Mouse (Mus musculus) R1 (cell line): Measurements from ENCODE around the gene Natd1.
"Not testable (repeated sequence)": the region's sequence is repeated elsewhere in the genome, so short reads cannot be mapped to it uniquely, and the experiment has no call there.

Experiments used
- DNase-seq: peaks from one replicate; pipeline ENCODE4 v3.0.0-alpha.2; 2018; ENCODE audit warnings: low read depth, low spot score

The Natd1 gene

DNA sequence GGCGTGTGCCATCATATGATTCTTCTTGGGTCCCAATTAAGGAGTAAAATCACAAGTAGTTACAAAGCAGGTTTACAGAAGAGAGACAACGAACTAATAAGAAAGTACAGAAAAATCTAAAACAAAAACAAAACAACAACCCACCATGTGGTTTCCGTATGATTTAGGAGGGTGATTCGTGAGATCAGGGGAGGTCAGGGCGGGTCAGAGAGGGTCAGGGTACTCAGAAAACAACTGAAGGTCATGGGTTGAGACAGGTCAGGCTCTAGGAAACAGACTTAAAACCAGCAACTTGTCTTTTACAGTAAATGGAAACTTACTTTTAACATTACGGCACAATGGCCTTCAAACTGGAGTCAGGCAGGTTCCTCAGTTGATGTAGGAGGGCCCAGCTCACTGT, 24.3 kb downstream of the Natd1 start:
- no peak for DNase-seq

DNA sequence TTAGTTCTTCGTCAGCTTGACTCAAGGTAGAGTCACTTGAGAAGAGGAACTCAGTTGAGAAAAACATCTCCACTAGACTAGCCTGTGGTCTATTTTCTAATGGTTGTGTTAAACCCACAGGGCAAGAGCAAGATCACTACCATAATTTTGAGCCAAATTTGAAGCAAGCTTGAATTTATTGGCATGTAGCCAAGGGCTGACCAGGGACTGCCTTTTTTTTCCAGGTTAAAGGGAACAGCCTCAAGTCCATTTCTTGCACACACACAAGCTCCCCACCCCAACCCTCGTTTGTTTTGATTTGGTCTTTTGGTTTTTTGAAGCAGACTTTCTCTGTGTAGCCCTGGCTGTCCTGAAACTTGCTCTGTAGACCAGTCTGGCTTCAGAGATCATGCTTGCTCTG, 24.7 kb downstream of the Natd1 start:
- no peak for DNase-seq

DNA sequence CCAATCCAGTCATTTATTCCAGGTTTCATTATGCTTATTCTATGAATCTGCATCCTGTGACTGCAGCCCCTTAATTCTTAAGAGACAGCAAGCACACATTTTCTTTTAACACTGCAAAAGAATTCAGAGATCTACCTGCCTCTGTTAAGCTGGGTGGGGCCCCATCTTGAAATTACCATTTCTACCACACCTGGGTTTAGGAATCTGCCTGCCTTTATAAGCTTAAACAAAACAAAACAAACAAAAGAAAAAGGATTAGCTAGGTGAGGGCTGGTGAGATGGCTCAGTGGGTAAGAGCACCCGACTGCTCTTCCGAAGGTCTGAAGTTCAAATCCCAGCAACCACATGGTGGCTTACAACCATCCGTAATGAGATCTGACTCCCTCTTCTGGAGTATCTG, 27.6 kb downstream of the Natd1 start:
- peak; percentile 94 for DNase-seq

DNA sequence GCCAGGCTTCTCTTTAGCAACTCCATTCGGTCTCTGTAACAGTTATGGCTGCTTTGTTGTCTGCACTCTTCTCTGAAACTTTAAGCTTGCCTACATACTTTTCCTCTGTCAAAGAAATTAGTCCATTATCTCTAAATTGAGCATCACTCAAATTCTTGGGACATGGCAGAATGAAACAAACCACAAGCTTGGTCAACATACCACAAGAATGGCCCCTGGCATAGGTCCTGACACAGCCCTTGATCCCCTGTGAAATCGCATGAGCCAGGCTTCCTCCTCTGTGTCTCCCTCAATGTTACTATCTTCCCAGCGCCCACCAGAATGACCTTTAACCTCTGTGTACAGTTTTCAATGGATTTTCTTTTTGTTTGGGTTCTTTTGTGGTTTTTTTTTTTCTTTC, 32.2 kb downstream of the Natd1 start:
- DNase-seq = no peak

DNA sequence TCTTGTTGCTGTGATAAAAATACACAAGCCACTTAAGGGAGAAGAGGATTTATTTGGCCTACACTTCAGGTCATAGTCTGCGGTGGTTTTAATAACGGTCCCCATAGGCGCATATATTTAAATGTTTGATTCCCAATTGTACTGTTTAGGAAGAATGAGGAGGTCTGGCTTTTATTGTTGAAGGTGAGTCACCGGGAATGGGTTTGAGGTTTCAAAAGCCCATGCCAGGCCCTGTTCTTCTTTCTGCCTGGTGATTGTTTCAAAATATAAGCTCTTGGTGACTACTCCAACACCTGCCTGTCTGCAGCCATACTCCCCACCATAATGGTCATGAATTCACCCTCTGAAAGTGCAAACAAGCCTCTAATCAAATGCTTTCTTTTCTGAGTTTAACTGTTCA, 34.0 kb downstream of the Natd1 start:
- no peak for DNase-seq

DNA sequence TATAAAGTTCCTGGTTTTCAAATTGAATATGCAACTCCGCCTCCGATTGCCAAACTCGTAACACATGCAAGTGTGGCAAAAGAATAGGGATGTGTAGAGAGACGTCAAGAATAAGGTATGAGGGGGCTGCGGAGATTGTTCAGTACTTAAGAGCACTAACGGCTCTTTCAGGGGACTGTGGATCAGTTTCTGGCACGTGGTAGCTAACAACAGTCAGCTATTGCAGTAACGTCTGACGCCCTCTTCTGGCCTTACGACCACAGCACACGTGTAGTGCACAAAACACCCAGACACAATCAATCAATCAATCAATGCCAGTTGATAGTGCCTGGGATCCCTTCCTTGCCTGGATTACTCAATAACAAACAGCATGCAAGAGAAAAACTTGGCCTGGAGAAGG, 35.1 kb downstream of the Natd1 start:
- DNase-seq = peak; percentile 96

DNA sequence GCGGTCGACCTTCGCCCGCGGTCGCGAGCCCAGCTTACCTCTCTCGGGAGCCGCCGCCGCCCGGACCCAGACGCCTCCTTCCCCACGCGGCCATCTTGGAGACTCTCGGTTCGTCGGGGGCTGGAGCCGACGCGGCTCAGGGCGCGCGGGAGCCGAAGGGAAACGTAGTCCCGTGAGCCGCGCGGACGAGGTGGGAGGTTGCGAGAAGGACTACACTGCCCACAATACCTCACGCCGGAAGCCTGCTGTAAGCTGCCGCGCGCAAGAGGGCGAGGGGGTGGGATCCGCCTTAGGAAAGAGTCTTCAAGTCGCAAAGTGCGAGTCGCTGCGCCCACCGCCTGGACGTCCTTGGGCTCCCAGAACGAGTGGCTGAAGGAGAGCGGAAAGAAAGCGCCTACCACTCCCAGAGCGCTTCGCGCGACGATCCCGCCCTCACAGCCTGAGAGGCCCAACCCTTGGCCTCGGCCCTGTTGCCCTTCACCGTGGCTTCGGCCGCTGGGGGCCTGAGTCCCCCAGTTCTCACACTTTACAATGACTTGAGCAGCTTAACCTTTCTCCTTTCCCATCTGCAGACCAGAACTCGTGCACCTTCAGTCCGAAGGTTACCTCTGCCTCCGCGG, 35.8 kb downstream of the Natd1 start, which contains the start of gene Tmem11:
Gene Tmem11 (minus strand): TSS at position 598 of the 620 bp plus-strand sequence.
- DNase-seq = peak; percentile 99

DNA sequence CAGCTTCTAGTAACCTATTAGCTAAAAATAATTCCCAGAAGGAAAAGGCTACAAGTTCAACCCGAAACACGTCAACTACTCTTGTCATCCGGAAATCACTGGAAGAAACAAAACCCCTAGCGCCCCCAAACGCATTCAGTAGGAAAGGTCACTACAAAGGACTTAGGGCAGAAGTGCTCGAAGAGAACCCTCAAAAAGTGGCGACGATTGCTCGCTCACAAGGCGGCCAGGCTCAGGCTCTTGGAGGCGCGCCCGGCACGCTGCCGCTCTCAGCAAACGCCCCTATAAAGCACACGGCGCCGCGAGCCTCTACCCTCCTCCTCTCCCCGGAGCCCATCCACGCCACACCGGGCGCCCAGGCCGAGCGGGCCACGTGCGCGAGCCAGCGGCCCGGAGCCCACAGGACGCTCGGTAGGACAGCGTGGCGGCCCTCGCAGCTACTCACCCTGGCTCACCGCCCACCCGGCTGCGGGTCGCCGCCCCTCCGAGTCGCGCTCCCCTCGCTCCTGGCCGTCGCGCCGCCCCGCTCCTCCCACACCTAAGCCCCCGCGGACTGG, 36.4 kb downstream of the Natd1 start:
- peak; percentile 62 for DNase-seq

DNA sequence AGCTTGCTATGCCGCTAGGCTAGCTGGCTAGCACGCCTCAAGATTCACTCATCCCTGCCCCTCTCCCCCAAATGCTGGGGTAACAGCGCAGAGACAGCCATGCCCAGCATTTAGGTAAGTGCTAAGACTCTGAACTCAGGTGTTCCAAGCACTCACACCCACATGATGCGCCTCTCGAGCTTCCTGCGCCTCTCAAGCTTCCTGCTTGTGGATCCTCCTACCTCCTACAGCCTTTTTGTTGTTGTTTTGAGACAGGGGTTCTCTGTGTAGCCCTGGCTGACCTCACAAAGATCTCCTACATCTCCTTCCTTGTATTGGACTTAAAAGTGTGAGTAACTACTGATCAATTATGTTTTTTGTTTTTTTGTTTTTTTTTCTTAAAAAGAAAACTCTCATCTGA, 41.4 kb downstream of the Natd1 start:
- DNase-seq = no peak

DNA sequence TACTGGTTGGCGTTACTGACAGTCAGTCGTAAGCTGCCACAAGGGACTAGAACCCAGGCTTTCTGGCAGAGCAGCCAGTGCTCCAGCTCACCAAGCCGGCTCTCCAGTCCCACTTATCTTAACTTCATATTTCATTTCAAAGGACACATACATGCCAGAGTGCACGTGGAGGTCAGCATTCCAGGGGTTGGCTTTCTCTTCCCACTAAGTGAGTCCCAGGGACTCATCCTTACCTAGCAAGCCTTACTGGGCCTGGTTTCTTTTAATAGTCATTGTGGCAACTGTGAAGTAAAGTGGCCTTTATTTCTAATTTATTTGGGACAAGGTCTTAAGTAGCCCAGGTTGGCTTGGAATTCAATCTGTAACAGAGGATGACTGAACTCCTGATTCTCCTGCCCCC, 43.1 kb downstream of the Natd1 start:
- no peak for DNase-seq

DNA sequence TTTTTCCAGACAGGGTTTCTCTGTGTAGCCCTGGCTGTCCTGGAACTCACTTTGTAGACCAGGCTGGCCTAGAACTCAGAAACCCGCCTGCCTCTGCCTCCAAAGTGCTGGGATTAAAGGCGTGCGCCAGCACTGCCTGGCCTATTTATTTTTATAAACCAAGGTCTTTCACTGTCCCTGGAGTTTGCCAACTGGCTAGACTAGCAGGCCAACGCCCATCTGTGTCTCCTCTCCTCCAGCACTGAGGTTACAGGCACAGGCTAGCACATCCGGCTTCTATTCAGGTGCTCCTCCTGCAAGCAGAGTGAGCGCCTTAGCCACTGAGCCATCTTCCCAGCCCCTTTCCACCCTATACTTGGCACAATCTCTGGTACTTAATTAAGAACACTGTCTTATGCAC, 45.1 kb downstream of the Natd1 start:
- not testable (repeated sequence) for DNase-seq

DNA sequence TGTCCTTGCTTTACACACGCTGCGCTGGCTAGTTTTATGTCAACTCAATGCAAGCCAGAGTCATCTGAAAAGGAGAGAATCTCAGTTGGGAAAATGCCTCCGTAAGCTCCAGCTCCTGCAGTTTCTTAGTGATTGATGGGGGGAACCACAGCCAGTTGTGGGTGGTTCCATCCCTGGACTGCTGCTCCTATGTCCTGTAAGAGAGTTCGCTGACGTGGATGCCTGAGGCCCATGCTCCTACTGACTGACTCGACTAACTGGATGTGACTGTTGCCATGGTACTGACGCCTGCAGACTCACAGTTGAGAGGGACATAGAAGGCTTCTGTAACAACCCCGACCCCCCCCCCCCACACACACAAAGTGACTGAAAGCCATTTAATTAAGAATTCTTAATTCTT, 46.6 kb downstream of the Natd1 start:
- DNase-seq = no peak

DNA sequence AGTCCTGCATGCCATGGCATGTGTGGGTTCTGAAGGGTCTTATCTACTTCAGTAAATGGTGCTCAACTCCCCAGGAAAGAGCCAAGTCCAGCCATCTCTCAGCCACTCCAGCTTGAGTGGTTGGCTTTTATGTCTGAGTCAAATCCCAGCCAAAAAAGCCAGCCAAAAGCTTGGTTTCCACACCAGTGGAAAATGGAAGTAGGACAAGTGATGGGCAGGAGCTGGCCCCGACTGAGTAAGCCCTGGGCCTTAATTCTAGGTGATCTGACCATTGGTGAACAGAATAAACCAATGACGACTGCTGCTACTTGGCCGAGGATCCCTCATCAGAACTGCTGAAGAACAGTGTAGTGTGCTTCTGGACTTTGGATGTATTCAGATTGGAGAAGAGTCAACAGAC, 47.1 kb downstream of the Natd1 start:
- no peak for DNase-seq

DNA sequence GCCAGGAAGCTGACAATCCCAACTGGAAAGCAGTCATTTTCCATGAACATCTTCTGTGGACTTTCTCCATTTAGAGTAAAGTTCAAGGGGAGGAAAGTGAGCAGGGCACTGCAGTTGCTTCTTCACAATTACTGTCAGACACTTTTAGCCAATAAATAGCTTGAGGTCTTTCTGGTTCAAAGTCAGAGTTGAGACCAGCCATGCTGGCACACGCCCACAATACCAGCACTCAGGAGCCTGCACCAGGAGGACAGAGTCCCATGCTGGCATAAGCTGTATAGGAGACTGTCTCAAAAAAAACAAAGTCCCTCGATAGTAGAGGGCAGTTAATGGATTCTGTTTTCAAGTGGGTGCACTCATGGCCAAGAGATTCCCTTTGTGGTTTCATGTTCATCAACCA, 48.5 kb downstream of the Natd1 start:
- no peak for DNase-seq

DNA sequence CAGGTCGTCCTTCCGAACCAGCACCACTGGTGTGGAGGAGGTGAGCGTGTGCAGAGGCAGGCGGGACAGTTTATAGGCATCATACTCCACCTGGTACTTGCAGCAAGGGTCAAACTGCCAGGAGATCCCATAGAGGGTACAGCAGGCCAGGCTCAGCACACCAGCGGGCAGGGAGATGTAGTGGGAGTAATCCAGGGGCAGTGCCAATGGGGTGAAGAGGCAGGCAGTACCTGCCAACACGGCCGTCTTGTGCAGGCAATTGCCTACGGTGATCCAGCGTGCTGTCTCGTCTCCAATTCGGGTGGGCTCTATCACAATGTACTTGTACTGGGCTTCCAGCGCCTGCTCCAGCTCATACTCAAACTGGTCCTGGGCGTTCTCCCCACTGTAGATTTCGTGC, 49.6 kb downstream of the Natd1 start:
- DNase-seq = no peak

DNA sequence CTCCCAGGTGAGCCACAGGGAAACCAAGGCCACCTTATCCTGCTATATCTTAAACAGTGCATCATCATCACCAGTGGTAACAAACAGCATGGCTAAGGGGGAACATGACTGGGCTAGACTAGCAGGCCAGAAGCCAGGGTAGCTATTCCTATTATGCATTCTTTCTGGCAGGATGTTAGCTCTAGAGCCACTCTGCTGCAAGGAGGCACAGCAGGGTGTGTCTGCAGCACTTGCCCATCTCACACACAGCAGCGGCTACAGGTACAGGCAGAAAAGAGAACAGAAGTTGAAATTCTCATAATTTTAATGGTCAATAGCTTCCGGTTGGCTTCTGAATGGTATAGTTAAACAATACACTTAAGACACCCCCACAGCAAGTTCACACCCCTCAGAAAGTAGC, 50.4 kb downstream of the Natd1 start:
- DNase-seq = peak; percentile 32

DNA sequence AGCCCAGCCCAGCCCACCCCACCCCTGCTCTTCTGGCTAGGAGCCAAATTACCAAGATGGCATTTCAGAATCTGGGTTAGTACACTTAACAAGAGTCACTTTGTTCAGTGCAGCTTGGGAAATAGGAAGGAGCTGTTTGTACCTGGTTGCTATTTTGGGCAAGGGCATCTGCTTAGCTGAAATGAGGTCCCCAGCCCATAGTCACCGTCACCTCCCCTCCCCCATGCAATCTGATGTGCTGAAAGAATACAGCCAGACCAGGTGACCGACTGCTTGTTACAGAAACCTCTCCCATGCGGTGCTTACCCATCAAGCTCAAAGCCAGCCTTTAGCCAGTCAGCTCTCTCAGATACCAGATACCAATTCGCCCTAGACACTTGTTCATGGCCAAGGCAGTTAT, 51.4 kb downstream of the Natd1 start:
- DNase-seq = no peak

DNA sequence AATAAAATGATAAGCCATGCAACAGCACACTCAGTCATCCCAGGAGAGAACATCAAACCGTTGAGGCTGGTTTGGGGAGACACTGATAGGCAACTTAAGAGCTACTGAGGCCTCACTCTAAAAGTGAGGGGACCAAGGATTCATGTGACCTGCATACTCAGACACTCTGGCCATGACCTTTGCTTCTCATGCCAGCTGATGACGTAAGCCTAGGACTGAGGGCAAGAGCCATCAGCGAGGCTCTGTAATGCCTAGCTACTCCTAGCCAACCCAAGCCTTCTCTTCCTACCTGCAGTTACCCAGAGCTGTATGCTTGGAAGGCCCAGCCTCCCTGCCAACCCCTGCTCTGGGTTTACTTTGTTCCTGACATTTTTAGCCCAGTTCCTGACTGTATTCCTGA, 52.6 kb downstream of the Natd1 start:
- DNase-seq = no peak

DNA sequence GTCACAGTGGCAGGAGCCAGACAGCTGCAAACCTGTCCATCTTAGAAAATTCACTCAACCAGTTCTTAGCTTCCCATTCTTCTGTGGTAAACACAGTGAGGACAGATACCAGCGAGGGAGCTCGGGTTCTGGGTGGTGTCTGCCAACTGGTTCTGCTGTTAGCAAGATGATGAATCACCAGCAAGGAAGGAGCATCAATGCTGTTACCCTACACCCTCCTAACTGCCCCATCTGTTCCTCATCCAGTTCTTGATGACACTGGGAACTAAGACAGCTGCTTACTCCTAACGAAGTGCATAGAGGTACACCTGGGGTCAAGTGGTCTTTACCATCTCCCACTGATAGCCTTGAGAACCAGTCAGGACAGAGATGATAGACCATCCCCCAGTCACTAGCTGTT, 58.0 kb downstream of the Natd1 start:
- no peak for DNase-seq
